Mouse (Mus musculus) heart, embryonic 13.5 days (tissue): ENCODE data around the gene Syn3. TPM values are rescaled to one million over a fixed set of nuclear protein-coding genes. Genes with fewer than 3 reads are reported as not detected.

Experiments
- ATAC-seq: fragments of 200-750 bp; cut with Nextera tagmentation; 2 replicates; pipeline ENCODE4 v1.8.0; 2017; ENCODE audit warnings: moderate TSS enrichment; ENCODE audit not compliant: insufficient number of reproducible peaks, low FRiP score, low TSS enrichment; ENCODE audit errors: extremely low read depth
- H3K27ac ChIP-seq: fragments of 300-500 bp; sonication (generic); replicated peaks from 2 replicates; pipeline ENCODE4 v1.5.1; 2015; ENCODE audit warnings: moderate library complexity, mild to moderate bottlenecking, inconsistent platforms
- H3K27me3 ChIP-seq: fragments of 300-500 bp; sonication (generic); replicated peaks from 2 replicates; pipeline ENCODE4 v1.6.1; 2015; ENCODE audit warnings: mild to moderate bottlenecking, inconsistent platforms
- H3K36me3 ChIP-seq: fragments of 300-500 bp; sonication (generic); 2 replicates; pipeline ENCODE4 v1.6.1; 2015; ENCODE audit warnings: mild to moderate bottlenecking, inconsistent platforms
- H3K4me1 ChIP-seq: fragments of 300-500 bp; sonication (generic); 2 replicates; pipeline ENCODE4 v1.6.1; 2015; ENCODE audit warnings: inconsistent platforms
- H3K4me2 ChIP-seq: fragments of 300-500 bp; sonication (generic); 2 replicates; pipeline ENCODE4 v1.6.1; 2015; ENCODE audit warnings: inconsistent platforms, mild to moderate bottlenecking, moderate library complexity
- H3K4me3 ChIP-seq: fragments of 300-500 bp; sonication (generic); 2 replicates; pipeline ENCODE4 v1.5.1; 2015; ENCODE audit warnings: moderate library complexity, mild to moderate bottlenecking, inconsistent platforms
- H3K9ac ChIP-seq: fragments of 300-500 bp; sonication (generic); 2 replicates; pipeline ENCODE4 v1.6.1; 2015; ENCODE audit warnings: inconsistent platforms, mild to moderate bottlenecking, moderate library complexity
- H3K9me3 ChIP-seq: fragments of 300-500 bp; sonication (generic); 2 replicates; pipeline ENCODE4 v1.6.1; 2016; ENCODE audit warnings: inconsistent platforms
- WGBS: fragments of 180-500 bp; shearing (Covaris S2); methylation state at CpG from one replicate; pipeline ENCODE4 v1.1.7; 2015; ENCODE audit warnings: mixed read lengths; 5-methylcytosine and 5-hydroxymethylcytosine counted together
- polyA plus RNA-seq: library from polyadenylated mRNA; unstranded; fragments of >200 nt; fragmentation: Nextera tagmentation; extraction: Ambion mirVana; gene quantifications from 2 replicates; pipeline ENCODE4 v1.2.1, GENCODE M21; 2015

Gene Syn3
- polyA plus RNA-seq, 1 experiment from 2014 or later = 1.5 TPM

DNA sequence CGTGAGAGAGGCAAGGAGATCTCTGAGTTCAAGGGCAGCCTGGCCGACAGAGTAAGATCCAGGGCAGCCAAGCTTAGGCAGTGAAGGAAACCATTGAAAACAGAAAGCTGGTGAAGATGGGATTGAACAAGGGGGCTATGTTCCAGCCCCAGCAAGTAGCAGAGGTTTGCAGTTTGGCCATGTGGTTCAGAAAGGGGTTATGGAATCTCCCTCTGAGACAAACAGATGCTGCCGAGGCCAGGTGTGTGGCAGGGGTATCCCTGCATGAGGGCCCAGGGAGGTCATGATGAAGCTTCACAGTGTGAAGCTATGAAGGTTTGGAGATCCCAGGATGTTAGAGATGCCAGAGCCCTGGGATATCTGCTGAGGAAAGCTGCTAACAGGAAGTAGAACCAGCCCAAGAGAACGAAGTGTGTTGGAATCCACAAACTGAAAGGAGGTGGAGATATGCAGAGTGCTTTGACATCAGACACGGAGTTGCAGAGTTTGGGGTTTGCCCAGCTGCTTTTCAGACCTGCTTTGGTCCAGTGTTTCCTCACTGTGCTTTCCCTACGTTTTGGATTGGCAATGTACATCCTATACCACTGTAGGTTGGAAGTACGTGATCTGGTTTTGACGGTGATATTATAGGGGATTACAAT is 134.9 kb downstream of the Syn3 start:
- Histone ChIP-seq H3K9me3 (no peaks in the 10 kb centered on the region), H3K27me3 (0 out of 2 replicates have a peak, but pooled peaks cover 4% of the 10 kb centered on the region), H3K36me3 (no peaks in the 10 kb centered on the region), H3K4me1 (peaks cover 67% of the 10 kb centered on the region), H3K27ac (no peak overlapping the region), H3K9ac (no peak overlapping the region), H3K4me2 (no peak overlapping the region), H3K4me3 (no peak overlapping the region)
- WGBS = 60% methylated on average over 8 of the region's 8 CpGs
- ATAC-seq = no peak

DNA sequence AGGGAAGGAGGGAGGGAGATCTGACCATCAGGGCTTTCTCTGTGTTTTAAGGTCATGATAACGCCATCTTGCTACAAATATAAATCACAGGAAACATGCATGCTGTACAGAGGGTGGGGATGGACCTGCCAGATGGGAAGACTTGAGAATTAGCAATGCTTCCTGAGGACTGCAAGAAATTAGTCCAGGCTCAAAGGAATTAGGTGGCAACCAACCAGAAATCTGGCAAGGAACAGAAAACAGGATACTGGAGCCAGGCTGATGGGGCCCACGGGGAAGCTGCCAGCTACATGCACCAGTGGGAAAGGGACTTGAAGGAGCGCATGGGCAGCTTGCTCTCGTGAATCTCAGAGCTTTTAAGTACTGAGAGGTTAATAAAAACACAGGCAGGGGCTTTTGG is 139.0 kb downstream of the Syn3 start:
- no peak for ATAC-seq
- H3K4me2 ChIP-seq = no peak overlapping the region
- WGBS = 54% methylated on average over 4 of the region's 4 CpGs

GRCm38 (mm10) chr10:86359208-86359607 is 139.5 kb downstream of the Syn3 start:
- ATAC-seq = no peak
- Histone ChIP-seq H3K9ac (no peak overlapping the region), H3K4me2 (no peak overlapping the region), H3K36me3 (no peaks in the 10 kb centered on the region), H3K4me3 (no peak overlapping the region), H3K9me3 (no peaks in the 10 kb centered on the region), H3K27me3 (no peaks in the 10 kb centered on the region), H3K4me1 (peaks cover 32% of the 10 kb centered on the region), H3K27ac (no peak overlapping the region)
- WGBS = 60% methylated on average over 2 of the region's 2 CpGs

More for the DNA sequence above, 139.0 kb downstream of the Syn3 start:
- no peaks in the 10 kb centered on the region for H3K36me3 ChIP-seq
- H3K27me3 ChIP-seq = no peaks in the 10 kb centered on the region
- H3K4me1 ChIP-seq = peaks cover 36% of the 10 kb centered on the region
- H3K27ac ChIP-seq = no peak overlapping the region
- H3K4me3 ChIP-seq = no peak overlapping the region
- no peaks in the 10 kb centered on the region for H3K9me3 ChIP-seq
- no peak overlapping the region for H3K9ac ChIP-seq

DNA sequence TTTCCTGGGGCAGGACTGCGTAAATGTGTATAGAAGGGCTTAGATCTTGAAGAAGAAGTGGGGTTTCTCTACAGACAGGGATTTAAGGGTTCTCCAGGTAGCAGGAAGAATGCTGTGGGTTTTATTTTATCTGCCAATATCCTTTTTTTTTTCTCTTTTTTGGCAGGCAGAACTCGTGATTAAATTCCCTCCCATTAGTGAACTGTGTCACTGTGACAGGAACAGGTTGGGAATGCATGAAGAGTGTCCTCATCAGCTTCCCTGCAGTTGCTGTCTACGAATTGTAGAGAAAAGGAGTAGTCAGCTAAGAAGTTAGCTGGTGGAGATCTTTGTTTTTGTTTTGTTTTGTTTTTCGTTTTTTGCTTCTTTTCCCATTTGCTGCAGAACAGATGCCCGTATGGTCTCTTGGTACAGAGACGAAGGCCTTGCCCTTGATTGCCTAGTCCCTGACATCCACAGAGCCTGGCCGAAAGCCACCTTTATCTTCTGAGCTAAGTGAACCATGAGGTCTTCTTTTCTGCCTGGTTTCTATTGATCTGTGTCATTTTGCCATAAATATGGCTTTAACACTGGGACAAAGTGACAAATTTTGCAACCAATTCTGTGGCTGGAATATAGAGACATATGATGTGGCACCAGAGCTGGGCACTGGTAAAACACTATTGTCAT is 140.3 kb downstream of the Syn3 start:
- Histone ChIP-seq H3K4me2 (no peak overlapping the region), H3K4me1 (peaks cover 24% of the 10 kb centered on the region), H3K9me3 (no peaks in the 10 kb centered on the region), H3K27ac (no peak overlapping the region), H3K27me3 (no peaks in the 10 kb centered on the region), H3K36me3 (no peaks in the 10 kb centered on the region), H3K9ac (no peak overlapping the region), H3K4me3 (no peak overlapping the region)
- WGBS = 75% methylated on average over 7 of the region's 7 CpGs
- ATAC-seq = no peak

GRCm38 (mm10) chr10:86356819-86357563 is 141.7 kb downstream of the Syn3 start:
- H3K4me3 ChIP-seq = no peak overlapping the region
- H3K9ac ChIP-seq = no peak overlapping the region
- H3K27me3 ChIP-seq = no peaks in the 10 kb centered on the region
- H3K36me3 ChIP-seq = no peaks in the 10 kb centered on the region
- H3K9me3 ChIP-seq = no peaks in the 10 kb centered on the region
- no peak overlapping the region for H3K4me2 ChIP-seq
- no peak overlapping the region for H3K27ac ChIP-seq
- WGBS = 54% methylated on average over 5 of the region's 5 CpGs
- no peak for ATAC-seq
- peaks cover 15% of the 10 kb centered on the region for H3K4me1 ChIP-seq

GRCm38 (mm10) chr10:86352521-86352920 is 146.2 kb downstream of the Syn3 start:
- no peak overlapping the region for H3K9ac ChIP-seq
- no peak overlapping the region for H3K4me3 ChIP-seq
- 74% methylated on average over 3 of the region's 3 CpGs for WGBS
- H3K27me3 ChIP-seq = no peaks in the 10 kb centered on the region
- H3K4me1 ChIP-seq = no peaks in the 10 kb centered on the region
- no peaks in the 10 kb centered on the region for H3K9me3 ChIP-seq
- ATAC-seq = no peak
- H3K4me2 ChIP-seq = no peak overlapping the region
- peaks cover 28% of the 10 kb centered on the region for H3K36me3 ChIP-seq
- no peak overlapping the region for H3K27ac ChIP-seq

DNA sequence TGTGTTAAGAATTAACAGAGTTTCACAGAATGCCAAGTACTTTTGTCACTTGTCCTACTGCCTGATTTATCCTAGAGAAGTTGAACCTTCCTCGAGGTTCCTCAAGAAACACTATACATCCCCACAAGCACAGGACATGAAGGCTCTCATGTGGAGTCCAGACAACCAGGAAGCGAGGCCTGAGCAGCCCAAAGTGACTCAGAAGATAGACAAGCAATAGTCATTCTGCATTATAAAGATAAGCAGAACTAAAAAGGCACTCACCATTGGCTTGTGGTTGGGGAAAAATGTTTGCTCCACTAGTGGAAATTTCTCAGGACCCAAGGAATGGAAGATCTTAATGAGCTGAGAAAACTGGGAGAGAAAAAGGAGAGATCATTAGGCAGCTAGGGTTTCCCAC is 147.4 kb downstream of the Syn3 start:
- H3K36me3 ChIP-seq = peaks cover 39% of the 10 kb centered on the region
- H3K9me3 ChIP-seq = no peaks in the 10 kb centered on the region
- H3K4me1 ChIP-seq = peaks cover 3% of the 10 kb centered on the region
- H3K9ac ChIP-seq = no peak overlapping the region
- ATAC-seq = no peak
- H3K27ac ChIP-seq = no peak overlapping the region
- no peak overlapping the region for H3K4me2 ChIP-seq
- H3K4me3 ChIP-seq = no peak overlapping the region
- H3K27me3 ChIP-seq = no peaks in the 10 kb centered on the region
- 69% methylated on average over 2 of the region's 2 CpGs for WGBS

GRCm38 (mm10) chr10:86346235-86346840 is 152.4 kb downstream of the Syn3 start:
- H3K4me1 ChIP-seq = peaks cover 47% of the 10 kb centered on the region
- H3K4me2 ChIP-seq = no peak overlapping the region
- H3K4me3 ChIP-seq = no peak overlapping the region
- ATAC-seq = no peak
- no peaks in the 10 kb centered on the region for H3K27me3 ChIP-seq
- peaks cover 72% of the 10 kb centered on the region for H3K36me3 ChIP-seq
- no peaks in the 10 kb centered on the region for H3K9me3 ChIP-seq
- WGBS = 35% methylated on average over 3 of the region's 3 CpGs
- H3K27ac ChIP-seq = peak overlapping the region; percentile 42; the same call in 1 of the 2 replicates
- H3K9ac ChIP-seq = no peak overlapping the region

GRCm38 (mm10) chr10:86345645-86346044 is 153.1 kb downstream of the Syn3 start:
- H3K4me1 ChIP-seq = peaks cover 54% of the 10 kb centered on the region
- H3K4me3 ChIP-seq = no peak overlapping the region
- no peak overlapping the region for H3K27ac ChIP-seq
- no peak for ATAC-seq
- H3K27me3 ChIP-seq = no peaks in the 10 kb centered on the region
- WGBS = 85% methylated on average over 9 of the region's 9 CpGs
- H3K4me2 ChIP-seq = no peak overlapping the region
- H3K9ac ChIP-seq = no peak overlapping the region
- peaks cover 76% of the 10 kb centered on the region for H3K36me3 ChIP-seq
- no peaks in the 10 kb centered on the region for H3K9me3 ChIP-seq

- peaks cover 69% of the 10 kb centered on the region for H3K36me3 ChIP-seq
- no peak overlapping the region for H3K4me2 ChIP-seq
- H3K9me3 ChIP-seq = no peaks in the 10 kb centered on the region
- H3K27ac ChIP-seq = no peak overlapping the region
- H3K4me3 ChIP-seq = no peak overlapping the region
- peaks cover 64% of the 10 kb centered on the region for H3K4me1 ChIP-seq
- 79% methylated on average over 6 of the region's 6 CpGs for WGBS
- ATAC-seq = no peak
- H3K9ac ChIP-seq = no peak overlapping the region
- H3K27me3 ChIP-seq = no peaks in the 10 kb centered on the region
Measured at GRCm38 (mm10) chr10:86344654-86345053, 154.0 kb downstream of the Syn3 start.

DNA sequence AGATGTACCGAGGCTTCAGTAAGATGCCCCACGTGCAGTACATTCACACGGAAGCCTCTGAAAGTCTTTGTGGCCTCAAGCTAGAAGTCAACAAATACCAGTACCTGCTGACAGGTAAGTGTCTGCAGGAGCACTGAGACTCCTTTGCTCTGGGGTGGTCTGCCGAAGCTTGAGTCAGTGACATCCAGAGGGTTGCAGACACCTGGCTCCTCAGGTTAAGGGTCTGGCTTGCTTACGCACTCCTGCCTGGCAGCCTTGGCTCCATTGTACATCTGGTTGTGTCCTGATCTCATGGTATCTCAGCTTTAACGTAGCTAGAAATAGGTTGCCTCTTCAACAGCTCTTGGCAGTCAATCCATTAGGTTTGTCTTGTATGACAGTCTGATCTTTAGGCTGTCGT is 154.8 kb downstream of the Syn3 start:
- Histone ChIP-seq H3K4me2 (no peak overlapping the region), H3K9ac (no peak overlapping the region), H3K4me1 (peaks cover 71% of the 10 kb centered on the region), H3K36me3 (peaks cover 63% of the 10 kb centered on the region), H3K27me3 (no peaks in the 10 kb centered on the region), H3K27ac (no peak overlapping the region), H3K4me3 (no peak overlapping the region), H3K9me3 (no peaks in the 10 kb centered on the region)
- ATAC-seq = no peak
- WGBS = 74% methylated on average over 7 of the region's 7 CpGs
